Mouse (Mus musculus) hematopoietic stem cell, adult 5-6 weeks (primary cell): ENCODE data around the gene Rgp1. TPM values are rescaled to one million over a fixed set of nuclear protein-coding genes. Genes with fewer than 3 reads are reported as not detected.

Experiments
- ATAC-seq, 2 experiments: fragments of 125-278 bp in 1 of 2; replicated peaks in 1 of 2; 2 replicates each; pipeline ENCODE4 v1.8.0; 2016 to 2017; ENCODE audit warnings: inconsistent platforms in 2 of 2, mild to moderate bottlenecking in 2 of 2, moderate number of reproducible peaks in 2 of 2, low read depth in 1 of 2, moderate TSS enrichment in 1 of 2; ENCODE audit not compliant: low FRiP score in 2 of 2, poor library complexity in 2 of 2, severe bottlenecking in 2 of 2, insufficient read depth in 1 of 2, low TSS enrichment in 1 of 2
- total RNA-seq: library from RNA; stranded (forward); fragments of 172-1452, 232-1000 nt; gene quantifications from 2 replicates; pipeline ENCODE4 v1.2.3, GENCODE M21; 2017

Rgp1 gene
- total RNA-seq, 1 experiment from 2014 or later, result 13.6 TPM

DNA sequence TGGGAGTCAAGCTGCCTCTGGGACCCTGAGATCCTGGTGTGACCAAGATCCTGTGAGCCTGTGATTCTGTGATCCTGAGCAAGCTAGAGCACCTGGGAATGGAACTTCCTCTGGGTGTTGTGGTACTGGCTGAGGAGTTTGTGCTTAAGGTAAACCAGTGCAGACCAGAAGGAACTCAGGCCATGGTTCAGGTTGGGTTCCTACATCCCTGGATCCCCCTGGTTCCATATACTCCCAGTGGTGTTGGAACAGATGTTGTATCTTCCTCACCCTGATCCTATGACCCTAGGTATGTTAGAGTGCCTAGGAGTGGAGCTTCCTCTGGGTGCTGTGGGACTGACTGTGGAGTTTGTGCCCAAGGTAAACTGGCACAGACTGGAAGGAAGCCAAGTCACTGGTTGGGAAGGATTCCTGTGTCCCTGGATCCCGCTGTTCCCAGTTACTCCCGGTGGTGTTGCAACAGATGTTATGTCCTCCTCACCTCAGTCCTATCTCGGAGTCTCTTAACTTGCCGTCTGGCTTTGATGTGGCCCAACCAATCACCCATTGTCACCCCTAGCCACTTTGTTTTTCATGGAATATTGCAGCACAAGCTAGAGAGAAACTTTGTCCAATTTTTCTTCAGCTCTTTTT, 41.7 kb downstream of the Rgp1 start:
- no peak for ATAC-seq

DNA sequence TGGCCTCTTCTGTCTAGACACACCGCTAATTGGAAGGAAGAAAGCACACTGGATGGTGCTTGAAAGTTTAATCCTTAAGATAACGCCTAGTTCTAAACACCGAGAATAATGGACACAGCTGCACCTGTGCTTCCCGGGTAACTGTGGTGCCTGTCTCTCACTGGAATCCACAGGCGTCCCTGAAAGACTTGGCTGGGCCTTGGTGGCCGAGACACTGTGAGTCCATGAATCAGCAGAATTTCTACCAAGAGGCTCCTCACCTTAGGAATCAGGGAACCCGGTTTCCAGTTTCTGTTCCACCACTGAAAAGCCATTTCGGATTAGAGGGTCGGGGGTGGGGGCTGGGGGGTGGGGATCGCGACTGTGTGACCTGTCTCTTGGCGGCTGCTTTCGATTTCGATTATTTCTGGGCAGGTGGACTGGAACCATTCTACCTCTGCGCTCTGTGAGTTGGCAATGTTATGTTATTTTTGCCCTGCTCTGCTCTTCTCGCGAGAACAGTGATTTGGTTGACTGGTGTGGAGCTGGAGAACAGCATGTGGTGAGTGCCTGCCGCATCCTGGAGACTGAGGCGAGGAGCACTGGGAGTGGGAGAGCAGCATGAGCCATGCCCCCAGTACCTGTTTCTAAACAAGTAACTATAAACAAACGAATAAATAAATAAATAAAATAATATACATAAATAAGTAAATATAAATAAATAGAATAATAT, 50.7 kb downstream of the Rgp1 start:
- ATAC-seq, result no peak

GRCm38 (mm10) chr4:43630030-43630581, 51.6 kb downstream of the Rgp1 start:
- peak; percentile 77 to 83 for ATAC-seq

DNA sequence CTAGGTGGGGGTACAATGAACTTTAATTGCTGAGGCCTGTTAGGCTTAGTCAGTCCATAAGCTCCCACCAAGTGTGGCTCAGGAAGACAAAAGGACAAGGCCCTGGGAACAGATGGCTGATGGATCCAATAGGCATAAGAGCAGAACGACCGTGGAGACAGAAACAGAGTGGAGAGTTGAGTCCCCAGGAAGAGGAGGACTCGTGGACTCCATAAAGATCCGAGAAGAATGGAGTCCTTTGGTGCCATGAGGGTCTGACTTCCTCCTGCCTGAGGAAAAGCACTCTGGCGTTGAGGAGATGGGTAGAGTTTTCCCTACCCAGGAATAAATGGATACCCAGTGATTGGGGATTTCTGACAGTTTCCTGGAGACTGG, 52.1 kb downstream of the Rgp1 start:
- no peak for ATAC-seq

DNA sequence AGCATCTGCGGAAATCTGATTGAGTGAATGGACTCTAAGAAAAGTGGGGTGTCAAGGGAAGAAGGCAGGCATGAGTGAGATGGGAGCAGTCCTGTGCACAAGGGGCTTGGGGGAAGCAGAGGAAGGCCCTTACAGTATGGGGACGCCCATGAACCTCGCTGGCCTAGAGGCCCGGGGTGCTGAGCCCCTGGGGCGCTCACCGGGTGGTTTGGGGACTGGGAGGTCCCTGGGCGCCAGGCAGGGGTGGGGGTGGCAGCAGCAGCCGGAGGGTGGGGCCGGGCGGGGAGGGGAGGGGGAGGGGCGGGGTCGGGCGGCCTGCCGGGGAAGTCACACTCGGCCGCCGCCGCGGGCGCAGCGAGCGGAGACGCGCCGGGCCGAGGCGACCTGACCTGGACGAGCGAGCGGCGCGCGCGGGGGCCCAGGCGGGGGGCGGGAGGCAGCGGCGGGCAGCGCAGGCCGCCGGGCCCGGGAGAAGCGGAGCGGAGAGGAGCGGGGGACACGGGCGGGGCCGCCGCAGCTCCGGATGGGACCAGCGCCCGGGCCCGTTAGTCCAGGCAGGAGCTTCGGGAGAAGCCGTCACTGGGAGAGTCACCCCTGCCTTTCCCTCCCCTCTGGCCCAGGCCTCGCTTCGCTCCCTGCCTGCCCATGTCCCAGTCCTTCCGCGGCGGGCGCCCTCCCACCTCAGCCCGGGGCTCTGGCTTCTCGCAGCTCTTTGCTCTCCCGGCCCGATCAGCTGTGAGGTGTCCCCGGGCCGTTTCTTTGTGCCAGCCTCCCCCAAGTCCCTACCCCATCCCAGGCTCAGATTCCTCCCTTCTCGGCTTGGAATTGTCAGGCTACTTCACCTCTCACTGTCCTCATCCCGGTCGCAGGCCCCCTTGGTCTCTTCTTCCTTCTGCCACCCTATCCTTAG, 52.8 kb downstream of the Rgp1 start, which contains the start of gene Npr2:
TSS of gene Npr2 (plus strand) at position 890 of the 910 bp plus-strand sequence.
- ATAC-seq, result 0 out of 4 replicates have a peak, but pooled peaks of 1 of the 2 experiments have one; percentile 29

DNA sequence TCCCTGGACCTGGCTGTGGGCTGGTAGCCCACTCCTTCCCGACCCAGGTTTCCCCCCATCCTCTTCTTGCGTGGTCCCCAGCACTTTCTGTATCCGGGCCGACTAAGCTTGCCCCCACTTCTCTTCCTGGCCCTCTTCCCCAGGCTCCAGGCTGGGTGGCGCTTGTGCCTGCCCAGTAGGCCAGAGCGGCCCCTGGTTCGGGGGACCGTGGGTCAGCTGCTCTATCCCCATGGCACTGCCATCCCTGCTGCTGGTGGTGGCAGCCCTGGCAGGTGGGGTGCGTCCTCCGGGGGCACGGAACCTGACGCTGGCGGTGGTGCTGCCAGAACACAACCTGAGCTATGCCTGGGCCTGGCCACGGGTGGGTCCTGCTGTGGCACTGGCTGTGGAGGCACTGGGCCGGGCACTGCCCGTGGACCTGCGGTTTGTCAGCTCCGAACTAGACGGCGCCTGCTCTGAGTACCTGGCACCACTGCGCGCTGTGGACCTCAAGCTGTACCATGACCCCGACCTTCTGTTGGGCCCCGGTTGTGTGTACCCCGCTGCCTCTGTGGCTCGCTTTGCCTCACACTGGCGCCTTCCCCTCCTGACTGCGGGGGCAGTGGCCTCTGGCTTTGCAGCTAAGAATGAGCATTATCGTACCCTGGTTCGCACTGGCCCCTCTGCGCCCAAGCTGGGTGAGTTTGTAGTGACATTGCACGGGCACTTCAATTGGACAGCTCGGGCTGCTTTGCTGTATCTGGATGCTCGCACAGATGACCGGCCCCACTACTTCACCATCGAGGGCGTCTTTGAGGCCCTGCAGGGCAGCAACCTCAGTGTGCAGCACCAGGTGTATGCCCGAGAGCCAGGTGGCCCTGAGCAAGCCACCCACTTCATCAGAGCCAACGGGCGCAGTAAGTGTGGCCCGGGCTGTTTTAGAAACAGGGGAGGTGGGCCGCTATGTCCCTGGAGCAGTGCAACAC, 53.7 kb downstream of the Rgp1 start:
- ATAC-seq, result no peak

DNA sequence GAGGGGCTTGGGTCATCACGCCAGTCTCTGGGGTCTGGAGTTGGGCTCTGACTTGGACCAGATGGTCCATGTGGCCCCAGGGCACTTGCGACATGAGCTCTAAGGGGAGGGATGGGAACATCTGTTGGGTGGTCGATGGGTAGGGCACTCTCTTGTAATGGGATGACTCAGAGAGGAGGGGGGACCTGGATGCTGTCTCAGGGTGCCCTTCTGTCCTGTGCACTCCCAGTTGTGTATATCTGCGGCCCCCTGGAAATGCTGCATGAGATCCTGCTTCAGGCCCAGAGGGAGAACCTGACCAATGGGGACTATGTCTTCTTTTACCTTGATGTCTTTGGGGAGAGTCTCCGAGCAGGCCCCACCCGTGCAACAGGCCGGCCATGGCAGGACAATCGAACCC, 54.8 kb downstream of the Rgp1 start:
- no peak for ATAC-seq

GRCm38 (mm10) chr4:43633736-43634135, 55.2 kb downstream of the Rgp1 start:
- ATAC-seq, result no peak

GRCm38 (mm10) chr4:43634621-43635374, 56.3 kb downstream of the Rgp1 start:
- no peak for ATAC-seq

- ATAC-seq, result no peak
These were observed 58.2 kb downstream of the Rgp1 start for GRCm38 (mm10) chr4:43636751-43637150.

Other genes with a start within 250 kb of the Rgp1 start
- gene Rusc2, start 196.7 kb upstream of the Rgp1 start, total RNA-seq, result 2.8 and 4.8 TPM in 2 replicates
- not detected in 2 replicates for gene Fam166b, start 149.6 kb upstream of the Rgp1 start, total RNA-seq
- 12.0 and 17.6 TPM in 2 replicates for gene Tesk1, start 136.8 kb upstream of the Rgp1 start, total RNA-seq
- 91.6 and 153 TPM in 2 replicates for gene Cd72, start 124.1 kb upstream of the Rgp1 start, total RNA-seq
- gene Sit1, start 95.0 kb upstream of the Rgp1 start, total RNA-seq, result not detected in 2 replicates
- 45.7 and 55.6 TPM in 2 replicates for gene Ccdc107, start 85.8 kb upstream of the Rgp1 start, total RNA-seq
- 66.5 and 76.9 TPM in 2 replicates for gene Arhgef39, start 79.0 kb upstream of the Rgp1 start, total RNA-seq
- 2.4 and 10.6 TPM in 2 replicates for gene Car9, start 71.7 kb upstream of the Rgp1 start, total RNA-seq
- 18.6 and 28.2 TPM in 2 replicates for gene Tpm2, start 55.0 kb upstream of the Rgp1 start, total RNA-seq
- 76.7 and 97.5 TPM in 2 replicates for gene Creb3, start 16.4 kb upstream of the Rgp1 start, total RNA-seq
- 306 and 337 TPM in 2 replicates for gene Tln1, start 16.0 kb upstream of the Rgp1 start, total RNA-seq
- 11.9 and 19.9 TPM in 2 replicates for gene Gba2, start 158 bp downstream of the Rgp1 start, total RNA-seq
- 0.40 TPM in 1 of 2 replicates, not detected in the other for gene Msmp, start 5.8 kb downstream of the Rgp1 start, total RNA-seq
- 4.2 and 7.2 TPM in 2 replicates for gene Npr2, start 53.2 kb downstream of the Rgp1 start, total RNA-seq
- not detected in 2 replicates for gene Spag8, start 74.9 kb downstream of the Rgp1 start, total RNA-seq
- 61.0 and 88.4 TPM in 2 replicates for gene Hint2, start 77.8 kb downstream of the Rgp1 start, total RNA-seq
- gene Tmem8b, start 90.3 kb downstream of the Rgp1 start, total RNA-seq, result 1.3 and 1.8 TPM in 2 replicates
- gene Fam221b, start 90.4 kb downstream of the Rgp1 start, total RNA-seq, result 0.44 and 0.50 TPM in 2 replicates
- not detected in 2 replicates for gene Olfr70, start 122.1 kb downstream of the Rgp1 start, total RNA-seq
- not detected in 2 replicates for gene Olfr71, start 131.5 kb downstream of the Rgp1 start, total RNA-seq
- gene Hrct1, start 148.5 kb downstream of the Rgp1 start, total RNA-seq, result not detected in 2 replicates
- gene Spaar, start 151.3 kb downstream of the Rgp1 start, total RNA-seq, result not detected in 2 replicates
- not detected in 2 replicates for gene Olfr159, start 192.3 kb downstream of the Rgp1 start, total RNA-seq
- gene Olfr156, start 245.2 kb downstream of the Rgp1 start, total RNA-seq, result not detected in 2 replicates